Mouse (Mus musculus) hindbrain, embryonic 14.5 days (tissue): ENCODE measurements around the gene Rab2b. TPM values are rescaled to one million over a fixed set of nuclear protein-coding genes. Genes with fewer than 3 reads are reported as not detected.
A peak's percentile ranks its signal among the peaks of the same experiment; 100 is the strongest.

Source experiments
- ATAC-seq: fragments of 200-750 bp; cut with Nextera tagmentation; 2 replicates; pipeline ENCODE4 v1.8.0; 2017; ENCODE audit warnings: moderate number of reproducible peaks, mild to moderate bottlenecking, moderate TSS enrichment, moderate library complexity; ENCODE audit not compliant: low FRiP score
- DNase-seq: peaks from one replicate; pipeline ENCODE4 v3.0.0-alpha.2; 2015; ENCODE audit warnings: low spot score
- H3K27ac ChIP-seq: fragments of 300-500 bp; sonication (generic); 2 replicates; pipeline ENCODE4 v1.5.1; 2014; ENCODE audit warnings: mild to moderate bottlenecking, moderate library complexity
- H3K27me3 ChIP-seq: fragments of 300-500 bp; sonication (generic); 2 replicates; pipeline ENCODE4 v1.6.1; 2014; ENCODE audit warnings: mild to moderate bottlenecking, low read length, mixed read lengths; ENCODE audit not compliant: control insufficient read depth, insufficient read depth
- H3K36me3 ChIP-seq: fragments of 300-500 bp; sonication (generic); replicated peaks from 2 replicates; pipeline ENCODE4 v1.6.1; 2014; ENCODE audit not compliant: control insufficient read depth, insufficient read depth
- H3K4me1 ChIP-seq: fragments of 300-500 bp; sonication (generic); replicated peaks from 2 replicates; pipeline ENCODE4 v1.6.1; 2014; ENCODE audit warnings: antibody characterized with exemption, low read length, mixed read lengths; ENCODE audit not compliant: control insufficient read depth, insufficient read depth
- H3K4me2 ChIP-seq: fragments of 300-500 bp; sonication (generic); replicated peaks from 2 replicates; pipeline ENCODE4 v1.6.1; 2014; ENCODE audit warnings: mild to moderate bottlenecking, moderate library complexity
- H3K4me3 ChIP-seq: fragments of 300-500 bp; sonication (generic); replicated peaks from 2 replicates; pipeline ENCODE4 v1.5.1; 2014; ENCODE audit warnings: mild to moderate bottlenecking, low read length
- H3K9ac ChIP-seq: fragments of 300-500 bp; sonication (generic); 2 replicates; pipeline ENCODE4 v1.6.1; 2014
- H3K9me3 ChIP-seq: fragments of 300-500 bp; sonication (generic); 2 replicates; pipeline ENCODE4 v1.6.1; 2016; ENCODE audit warnings: low read length; ENCODE audit not compliant: control insufficient read depth
- WGBS: fragments of 180-500 bp; shearing (Covaris S2); extraction: QIAGEN DNeasy Blood & Tissue Kit; methylation state at CpG from one replicate; pipeline ENCODE4 v1.1.7; 2014; 5-methylcytosine and 5-hydroxymethylcytosine counted together
- polyA plus RNA-seq: library from polyadenylated mRNA; unstranded; fragments of >200 nt; fragmentation: Nextera tagmentation; extraction: Ambion mirVana; gene quantifications from 2 replicates; pipeline ENCODE4 v1.2.1, GENCODE M21; 2014

The Rab2b gene
- polyA plus RNA-seq, result 58.2 and 60.4 TPM in 2 replicates

- 2% methylated on average over 66 of the region's 66 CpGs for WGBS
- Histone ChIP-seq H3K4me1 (peaks cover 8% of the 10 kb centered on the region), H3K36me3 (peaks cover 22% of the 10 kb centered on the region), H3K4me2 (peak within 1 kb of the TSS; percentile 64), H3K9me3 (no peaks in the 10 kb centered on the region), H3K27me3 (no peaks in the 10 kb centered on the region), H3K27ac (peak within 1 kb of the TSS; percentile 85), H3K9ac (peak within 1 kb of the TSS; percentile 75), H3K4me3 (peak within 1 kb of the TSS; percentile 64)
- DNase-seq (peak; percentile 99), ATAC-seq (peak; percentile 98)
Observed at GRCm38 (mm10) chr14:52278932-52279746, at the start of gene Rab2b, which contains the start of gene Tox4. Rab2b (minus strand) TSS chr14:52279545. Tox4 (plus strand) TSS chr14:52279146.

DNA sequence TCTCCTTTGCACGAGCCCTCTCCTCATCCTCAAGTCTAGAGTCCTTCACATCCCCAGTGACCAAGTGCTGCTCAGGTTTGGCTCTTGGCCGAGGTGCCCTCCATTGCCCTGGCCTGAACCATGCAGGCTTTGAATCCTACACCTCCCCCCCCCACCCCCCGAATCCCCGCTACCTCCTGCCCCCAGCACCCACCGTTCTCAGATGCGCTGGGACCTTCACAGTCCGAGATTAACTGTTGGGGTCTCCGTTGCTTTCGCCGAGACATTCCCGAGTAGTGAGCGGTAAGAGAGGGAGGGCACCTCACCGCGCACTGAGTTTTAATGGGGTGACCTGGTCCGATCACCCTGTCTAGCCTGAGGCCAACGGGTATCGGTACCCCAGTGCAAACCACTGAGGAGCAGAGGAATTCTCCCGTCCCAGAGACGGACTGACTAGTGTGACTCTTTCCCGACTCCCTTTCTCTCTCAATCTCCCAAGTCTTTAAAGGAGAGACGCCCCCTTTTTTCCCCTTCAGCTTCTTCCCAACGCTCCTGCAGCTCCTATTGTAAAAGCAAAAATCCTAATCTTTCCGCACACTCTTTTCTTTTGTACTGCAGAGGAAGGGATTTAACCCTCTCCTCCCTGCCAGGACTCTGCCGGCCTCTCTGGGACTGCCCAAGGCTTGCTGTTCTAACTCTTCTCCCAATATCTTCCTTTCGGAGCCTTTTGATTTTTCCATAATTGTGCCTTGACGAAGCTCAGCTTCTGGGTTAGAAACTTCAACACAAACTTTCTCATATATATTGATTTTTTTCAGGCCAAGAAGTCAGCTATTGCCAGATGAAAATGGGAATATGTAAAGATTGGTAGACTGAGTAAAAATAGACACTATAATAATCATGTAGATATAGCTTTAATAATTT lies 48.8 kb upstream of the Rab2b start, which contains the start of gene Sall2:
TSS of gene Sall2 (minus strand) at position 853 of the 903 bp plus-strand sequence.
- Histone ChIP-seq H3K36me3 (no peaks in the 10 kb centered on the region), H3K27ac (peak within 1 kb of the TSS; percentile 78), H3K4me2 (peak within 1 kb of the TSS; percentile 72), H3K27me3 (no peaks in the 10 kb centered on the region), H3K9me3 (no peaks in the 10 kb centered on the region), H3K9ac (peak within 1 kb of the TSS; percentile 58), H3K4me3 (peak within 1 kb of the TSS; percentile 42), H3K4me1 (peaks cover 10% of the 10 kb centered on the region; the same call in 1 of the 2 replicates)
- WGBS, result 1% methylated on average over 26 of the region's 26 CpGs
- no peak for DNase-seq
- ATAC-seq, result peak; percentile 69; the same call in 1 of the 2 replicates

GRCm38 (mm10) chr14:52327375-52327901 lies 48.1 kb upstream of the Rab2b start:
- Histone ChIP-seq H3K9me3 (no peaks in the 10 kb centered on the region), H3K9ac (peak overlapping the region; percentile 58), H3K4me3 (peak overlapping the region; percentile 42), H3K27ac (peak overlapping the region; percentile 78), H3K4me2 (peak overlapping the region; percentile 72), H3K27me3 (no peaks in the 10 kb centered on the region), H3K36me3 (no peaks in the 10 kb centered on the region), H3K4me1 (peaks cover 10% of the 10 kb centered on the region; the same call in 1 of the 2 replicates)
- ATAC-seq (peak; percentile 75), DNase-seq (no peak)
- 1% methylated on average over 14 of the region's 14 CpGs for WGBS

- 1% methylated on average over 4 of the region's 4 CpGs for WGBS
- H3K9me3 ChIP-seq, result no peaks in the 10 kb centered on the region
- no peak overlapping the region for H3K4me3 ChIP-seq
- no peak overlapping the region for H3K9ac ChIP-seq
- DNase-seq (no peak), ATAC-seq (peak; percentile 57; the same call in 1 of the 2 replicates)
- H3K27ac ChIP-seq, result no peak overlapping the region
- peaks cover 10% of the 10 kb centered on the region; the same call in 1 of the 2 replicates for H3K4me1 ChIP-seq
- no peaks in the 10 kb centered on the region for H3K36me3 ChIP-seq
- H3K27me3 ChIP-seq, result no peaks in the 10 kb centered on the region
- peak overlapping the region; percentile 72 for H3K4me2 ChIP-seq
Observed at GRCm38 (mm10) chr14:52325890-52326289, 46.5 kb upstream of the Rab2b start.

- Histone ChIP-seq H3K9me3 (no peaks in the 10 kb centered on the region), H3K4me3 (no peak overlapping the region), H3K9ac (no peak overlapping the region), H3K27me3 (no peaks in the 10 kb centered on the region), H3K27ac (no peak overlapping the region), H3K36me3 (peaks cover 6% of the 10 kb centered on the region), H3K4me2 (no peak overlapping the region), H3K4me1 (peaks cover 17% of the 10 kb centered on the region)
- WGBS, result 57% methylated on average over 6 of the region's 6 CpGs
- ATAC-seq, result no peak
- DNase-seq, result no peak
Observed at GRCm38 (mm10) chr14:52319361-52319760, 40.0 kb upstream of the Rab2b start.

DNA sequence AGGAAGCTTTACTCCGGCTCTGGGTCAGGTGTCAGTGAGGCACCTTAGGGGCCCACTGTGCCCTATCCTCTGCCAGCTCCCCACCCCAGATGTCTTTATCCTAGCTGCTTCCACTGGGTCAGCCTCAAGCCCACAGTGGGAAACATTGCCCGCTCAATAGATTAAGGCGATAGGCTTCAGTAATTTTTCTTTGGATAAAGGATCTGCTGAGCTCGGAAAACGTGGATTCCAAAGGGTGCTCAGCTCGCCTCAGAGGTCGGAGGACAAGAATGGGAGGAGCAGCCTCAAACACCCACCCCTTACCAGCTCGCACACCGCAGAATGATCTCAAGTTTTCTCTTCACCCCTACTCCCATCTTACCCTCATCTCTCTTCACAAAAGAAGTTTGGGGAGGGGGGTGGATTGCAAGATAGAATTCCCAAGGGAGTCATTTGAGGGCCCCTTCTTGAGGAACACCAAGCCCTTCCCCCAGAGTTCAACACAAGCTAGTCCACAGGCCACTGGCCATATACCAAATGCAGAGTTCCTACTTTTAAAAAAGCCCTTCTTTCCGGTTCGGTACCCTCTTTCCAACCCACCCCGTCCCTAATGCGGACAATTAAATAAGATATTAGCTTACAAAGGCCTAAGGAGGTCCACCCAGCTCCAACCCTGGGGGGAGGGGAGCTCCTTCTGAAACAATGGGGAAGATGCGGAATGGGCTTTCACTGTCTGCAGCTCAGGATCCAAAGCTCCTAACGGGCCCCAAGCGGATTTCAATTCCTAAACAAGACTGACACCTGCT lies 37.3 kb upstream of the Rab2b start:
- H3K9ac ChIP-seq, result peak overlapping the region; percentile 77
- H3K4me2 ChIP-seq, result peak overlapping the region; percentile 91
- ATAC-seq (peak; percentile 67), DNase-seq (peak; percentile 69)
- H3K36me3 ChIP-seq, result peaks cover 34% of the 10 kb centered on the region
- no peaks in the 10 kb centered on the region for H3K9me3 ChIP-seq
- WGBS, result 2% methylated on average over 16 of the region's 16 CpGs
- H3K27me3 ChIP-seq, result no peaks in the 10 kb centered on the region
- peak overlapping the region; percentile 96 for H3K27ac ChIP-seq
- peak overlapping the region; percentile 58 for H3K4me3 ChIP-seq
- peaks cover 44% of the 10 kb centered on the region for H3K4me1 ChIP-seq

DNA sequence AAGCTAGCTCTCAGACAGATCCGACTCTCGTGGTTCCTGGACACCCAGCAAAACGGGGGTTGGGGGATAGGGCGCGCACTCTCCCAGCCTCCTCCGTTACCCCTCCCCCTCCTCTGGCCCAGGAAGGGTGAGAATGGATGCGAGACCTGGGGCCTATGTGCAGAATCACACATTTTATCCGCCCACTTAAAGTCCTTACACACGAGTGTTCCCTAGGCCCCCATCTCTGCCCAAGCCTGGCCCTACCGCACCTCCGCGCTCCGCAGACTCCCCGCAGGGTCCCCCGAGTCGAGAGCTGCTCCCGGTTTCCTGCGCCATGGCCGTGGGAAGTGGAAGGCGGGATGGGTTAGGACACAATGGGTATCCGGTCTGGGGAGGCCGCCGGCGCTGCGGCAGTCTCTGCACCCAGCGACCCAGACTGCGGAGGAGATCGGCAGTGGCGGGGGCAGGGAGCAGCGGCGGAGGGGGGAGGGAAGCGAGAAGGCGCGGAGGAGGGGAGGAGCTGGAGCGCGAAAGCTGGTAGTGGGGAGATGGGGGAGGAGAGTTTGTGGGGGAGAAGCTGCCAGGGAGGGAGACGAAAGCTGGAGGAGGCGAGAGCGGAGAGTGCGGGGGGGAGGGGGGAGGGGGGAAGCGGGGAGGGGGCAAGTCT lies 36.6 kb upstream of the Rab2b start:
- peak overlapping the region; percentile 96 for H3K27ac ChIP-seq
- ATAC-seq (peak; percentile 89), DNase-seq (peak; percentile 74)
- no peaks in the 10 kb centered on the region for H3K9me3 ChIP-seq
- under 1% methylated on average over 28 of the region's 41 CpGs for WGBS
- H3K4me3 ChIP-seq, result peak overlapping the region; percentile 58
- peak overlapping the region; percentile 77 for H3K9ac ChIP-seq
- peak overlapping the region; percentile 91 for H3K4me2 ChIP-seq
- H3K36me3 ChIP-seq, result peaks cover 40% of the 10 kb centered on the region
- peaks cover 49% of the 10 kb centered on the region for H3K4me1 ChIP-seq
- H3K27me3 ChIP-seq, result no peaks in the 10 kb centered on the region

DNA sequence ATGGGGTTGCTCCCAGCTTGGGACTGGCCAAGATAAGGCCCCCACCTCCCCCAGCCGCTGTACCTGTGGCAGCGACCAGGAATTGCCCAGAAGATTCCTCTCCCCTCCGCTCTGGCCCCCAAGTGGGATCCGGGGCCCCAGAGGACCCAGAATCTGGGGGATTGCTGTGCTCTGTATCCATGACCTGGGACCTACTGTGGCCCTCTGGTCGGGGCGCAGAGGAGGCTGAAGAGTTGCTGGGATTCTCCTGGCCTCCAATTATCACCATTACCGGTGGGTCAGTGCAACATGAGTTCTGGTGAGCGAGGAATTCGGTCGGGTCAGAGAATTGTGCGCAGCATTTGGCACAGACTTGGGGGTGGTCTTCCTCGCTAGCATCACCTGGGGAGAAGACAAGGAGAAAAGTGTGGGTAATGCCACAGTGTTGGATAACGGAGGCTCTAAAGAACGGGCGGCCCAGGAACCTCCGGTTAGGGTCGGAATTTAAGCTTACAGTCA lies 36.0 kb upstream of the Rab2b start:
- Histone ChIP-seq H3K4me1 (peaks cover 53% of the 10 kb centered on the region), H3K36me3 (peaks cover 46% of the 10 kb centered on the region), H3K9me3 (no peaks in the 10 kb centered on the region), H3K4me3 (peak overlapping the region; percentile 58), H3K27ac (peak overlapping the region; percentile 96), H3K4me2 (peak overlapping the region; percentile 91), H3K9ac (peak overlapping the region; percentile 77), H3K27me3 (no peaks in the 10 kb centered on the region)
- DNase-seq, result no peak
- ATAC-seq, result peak; percentile 2; the same call in 1 of the 2 replicates
- 6% methylated on average over 17 of the region's 17 CpGs for WGBS
